Mouse (Mus musculus): Measurements from ENCODE around the gene Vamp5. TPM values are rescaled to one million over a fixed set of nuclear protein-coding genes. Genes with fewer than 3 reads are reported as not detected.
A peak's percentile ranks its signal among the peaks of the same experiment; 100 is the strongest.

The Vamp5 gene
- polyA plus RNA-seq, 1 experiment from 2014 or later, result 15.9 TPM

- Histone ChIP-seq H3K9ac (replicated peaks) (peak overlapping the region; percentile 3; the same call in 1 of the 2 replicates), H3K4me3 (replicated peaks) (no peak overlapping the region; the same call in 1 of the 2 replicates), H3K27ac (no peak overlapping the region), H3K4me2 (replicated peaks) (0 out of 2 replicates have a peak overlapping the region, but pooled peaks have one; percentile 5), H3K4me1 (replicated peaks) (peaks cover 33% of the 10 kb centered on the region), H3K27me3 (no peaks in the 10 kb centered on the region), H3K9me3 (no peaks in the 10 kb centered on the region), H3K36me3 (peaks cover 34% of the 10 kb centered on the region)
- no peak for ATAC-seq
- WGBS, result 65% methylated on average over 7 of the region's 7 CpGs
Measured at GRCm38 (mm10) chr6:72360599-72360935, 19.7 kb downstream of the Vamp5 start.

DNA sequence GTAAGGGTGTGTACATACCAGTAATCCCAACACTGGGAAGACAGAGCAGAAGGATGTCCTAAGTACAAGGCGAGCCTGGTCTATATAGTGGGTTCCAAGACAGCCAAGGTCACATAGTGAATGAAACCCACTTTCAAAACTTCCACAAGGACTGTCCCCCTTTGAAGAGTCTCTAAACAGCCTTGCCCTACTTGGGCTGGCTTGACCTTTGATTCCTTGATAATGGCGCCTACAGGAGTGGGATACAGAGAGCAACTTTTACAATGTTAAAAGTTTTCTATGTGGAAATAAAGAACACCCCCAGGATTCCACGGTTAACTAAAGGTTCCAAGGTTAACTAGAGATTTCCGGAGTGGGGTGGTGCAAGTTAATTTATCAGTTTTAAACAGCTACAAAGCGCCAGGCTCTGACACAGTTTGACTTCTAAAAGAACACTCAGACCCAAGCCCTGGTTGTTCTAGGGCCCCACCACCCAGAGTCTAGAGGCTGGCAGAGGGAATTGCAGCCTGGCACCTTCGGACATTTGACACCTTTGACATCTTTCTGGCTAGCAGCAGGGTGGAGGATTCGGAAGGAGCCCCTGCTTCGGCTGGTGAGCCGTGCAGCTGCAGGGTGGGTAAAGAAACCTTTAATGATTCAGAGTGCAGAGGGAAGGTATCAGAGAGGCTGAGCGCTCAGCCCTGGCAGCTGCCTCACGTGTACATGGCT lies 20.2 kb downstream of the Vamp5 start:
- H3K4me1 ChIP-seq (replicated peaks), result peaks cover 36% of the 10 kb centered on the region
- no peaks in the 10 kb centered on the region for H3K27me3 ChIP-seq
- no peaks in the 10 kb centered on the region for H3K9me3 ChIP-seq
- ATAC-seq, result no peak
- 85% methylated on average over 11 of the region's 11 CpGs for WGBS
- peak overlapping the region; percentile 3; the same call in 1 of the 2 replicates for H3K9ac ChIP-seq (replicated peaks)
- no peak overlapping the region for H3K4me3 ChIP-seq (replicated peaks)
- H3K4me2 ChIP-seq (replicated peaks), result 0 out of 2 replicates have a peak overlapping the region, but pooled peaks have one; percentile 5
- H3K27ac ChIP-seq, result no peak overlapping the region
- H3K36me3 ChIP-seq, result peaks cover 34% of the 10 kb centered on the region

GRCm38 (mm10) chr6:72359343-72359742 lies 20.9 kb downstream of the Vamp5 start:
- no peaks in the 10 kb centered on the region for H3K9me3 ChIP-seq
- H3K27ac ChIP-seq, result no peak overlapping the region
- WGBS, result 75% methylated on average over 2 of the region's 2 CpGs
- no peak overlapping the region for H3K4me3 ChIP-seq (replicated peaks)
- H3K4me1 ChIP-seq (replicated peaks), result peaks cover 43% of the 10 kb centered on the region
- peaks cover 34% of the 10 kb centered on the region for H3K36me3 ChIP-seq
- H3K9ac ChIP-seq (replicated peaks), result no peak overlapping the region
- ATAC-seq, result no peak
- H3K4me2 ChIP-seq (replicated peaks), result no peak overlapping the region
- no peaks in the 10 kb centered on the region for H3K27me3 ChIP-seq

- WGBS, result 91% methylated on average over 10 of the region's 10 CpGs
- no peaks in the 10 kb centered on the region for H3K9me3 ChIP-seq
- ATAC-seq, result no peak
- no peaks in the 10 kb centered on the region for H3K27me3 ChIP-seq
- H3K4me2 ChIP-seq (replicated peaks), result no peak overlapping the region
- H3K27ac ChIP-seq, result no peak overlapping the region
- H3K4me1 ChIP-seq (replicated peaks), result peaks cover 44% of the 10 kb centered on the region
- H3K9ac ChIP-seq (replicated peaks), result no peak overlapping the region
- no peak overlapping the region for H3K4me3 ChIP-seq (replicated peaks)
- H3K36me3 ChIP-seq, result peaks cover 34% of the 10 kb centered on the region
Measured at GRCm38 (mm10) chr6:72358086-72358764, 22.0 kb downstream of the Vamp5 start.

DNA sequence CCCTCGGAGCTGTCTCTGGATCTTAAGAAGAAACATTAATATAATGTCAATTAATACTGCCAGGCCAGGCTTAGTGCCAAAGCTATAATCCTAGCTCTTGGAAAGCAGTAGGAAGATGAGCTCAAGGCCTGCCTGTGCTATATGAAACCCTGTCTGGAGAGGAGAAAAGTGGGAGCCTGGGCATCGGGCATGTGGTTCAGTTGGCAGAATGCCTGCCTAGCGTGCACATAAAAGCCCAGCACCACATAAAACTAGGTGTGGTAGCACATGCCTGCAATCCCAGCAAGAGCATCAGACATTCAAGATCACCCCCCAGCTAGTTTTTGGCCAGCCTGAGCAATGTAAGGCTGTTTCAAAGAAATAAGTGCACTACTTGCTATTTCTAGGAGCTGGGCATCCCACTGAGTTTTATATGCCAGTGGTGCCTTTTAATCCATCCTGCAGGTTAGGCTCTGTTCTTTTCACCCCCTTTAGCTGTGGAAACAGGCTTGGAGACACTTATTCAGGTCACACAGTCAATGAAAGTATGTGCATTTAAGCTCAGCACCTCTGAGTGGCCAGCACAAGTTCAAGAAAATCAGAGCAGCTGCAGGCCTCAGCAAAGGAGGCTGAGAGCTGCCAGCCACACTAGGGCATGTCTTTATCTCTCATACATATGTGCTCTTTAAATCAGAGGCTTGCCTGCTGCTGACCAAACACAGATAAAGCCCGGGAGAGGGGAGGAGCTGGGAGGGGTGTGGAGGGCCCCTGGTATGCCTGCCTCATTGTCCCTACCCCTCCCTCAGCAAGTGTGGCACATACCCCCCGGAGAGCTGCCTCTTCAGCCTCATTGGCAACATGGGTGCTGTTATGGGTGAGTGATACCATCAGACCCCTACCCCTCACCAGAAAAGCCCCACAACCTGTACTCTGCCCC lies 22.8 kb downstream of the Vamp5 start:
- H3K27ac ChIP-seq, result no peak overlapping the region
- 80% methylated on average over 5 of the region's 5 CpGs for WGBS
- no peaks in the 10 kb centered on the region for H3K9me3 ChIP-seq
- peaks cover 36% of the 10 kb centered on the region for H3K36me3 ChIP-seq
- ATAC-seq, result no peak
- H3K27me3 ChIP-seq, result no peaks in the 10 kb centered on the region
- no peak overlapping the region for H3K4me3 ChIP-seq (replicated peaks)
- no peak overlapping the region for H3K4me2 ChIP-seq (replicated peaks)
- H3K4me1 ChIP-seq (replicated peaks), result peaks cover 40% of the 10 kb centered on the region
- H3K9ac ChIP-seq (replicated peaks), result no peak overlapping the region

DNA sequence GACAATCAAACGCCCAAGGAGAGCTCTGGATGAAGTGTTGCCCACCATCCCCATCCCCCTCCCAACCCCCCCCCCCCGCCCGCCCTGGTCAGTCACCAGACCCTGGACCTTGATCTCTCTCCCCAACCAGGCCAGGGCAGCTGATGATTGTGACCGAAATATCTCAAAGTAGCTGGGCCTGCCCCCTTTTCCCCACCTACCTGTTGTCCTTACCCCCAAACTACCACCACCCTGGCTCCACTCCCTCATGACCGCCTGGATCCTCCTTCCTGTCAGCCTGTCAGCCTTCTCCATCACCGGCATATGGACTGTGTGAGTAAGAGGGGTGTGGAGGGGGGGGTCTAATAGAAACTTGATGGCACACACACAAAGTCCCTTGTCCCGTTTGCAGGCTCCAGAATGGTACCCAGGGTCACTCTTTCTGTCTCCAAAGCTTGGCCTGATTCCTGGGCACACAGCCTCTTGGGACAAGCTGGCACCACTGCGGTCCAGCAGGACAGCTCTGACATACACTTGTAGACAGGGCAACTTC lies 24.2 kb downstream of the Vamp5 start:
- Histone ChIP-seq H3K27me3 (no peaks in the 10 kb centered on the region), H3K9ac (replicated peaks) (peak overlapping the region; percentile 79), H3K36me3 (peaks cover 36% of the 10 kb centered on the region), H3K4me1 (replicated peaks) (peaks cover 32% of the 10 kb centered on the region), H3K9me3 (no peaks in the 10 kb centered on the region), H3K27ac (peak overlapping the region; percentile 67), H3K4me3 (replicated peaks) (peak overlapping the region; percentile 59), H3K4me2 (replicated peaks) (peak overlapping the region; percentile 85)
- 31% methylated on average over 8 of the region's 8 CpGs for WGBS
- peak; percentile 6; the same call in 1 of the 2 replicates for ATAC-seq

DNA sequence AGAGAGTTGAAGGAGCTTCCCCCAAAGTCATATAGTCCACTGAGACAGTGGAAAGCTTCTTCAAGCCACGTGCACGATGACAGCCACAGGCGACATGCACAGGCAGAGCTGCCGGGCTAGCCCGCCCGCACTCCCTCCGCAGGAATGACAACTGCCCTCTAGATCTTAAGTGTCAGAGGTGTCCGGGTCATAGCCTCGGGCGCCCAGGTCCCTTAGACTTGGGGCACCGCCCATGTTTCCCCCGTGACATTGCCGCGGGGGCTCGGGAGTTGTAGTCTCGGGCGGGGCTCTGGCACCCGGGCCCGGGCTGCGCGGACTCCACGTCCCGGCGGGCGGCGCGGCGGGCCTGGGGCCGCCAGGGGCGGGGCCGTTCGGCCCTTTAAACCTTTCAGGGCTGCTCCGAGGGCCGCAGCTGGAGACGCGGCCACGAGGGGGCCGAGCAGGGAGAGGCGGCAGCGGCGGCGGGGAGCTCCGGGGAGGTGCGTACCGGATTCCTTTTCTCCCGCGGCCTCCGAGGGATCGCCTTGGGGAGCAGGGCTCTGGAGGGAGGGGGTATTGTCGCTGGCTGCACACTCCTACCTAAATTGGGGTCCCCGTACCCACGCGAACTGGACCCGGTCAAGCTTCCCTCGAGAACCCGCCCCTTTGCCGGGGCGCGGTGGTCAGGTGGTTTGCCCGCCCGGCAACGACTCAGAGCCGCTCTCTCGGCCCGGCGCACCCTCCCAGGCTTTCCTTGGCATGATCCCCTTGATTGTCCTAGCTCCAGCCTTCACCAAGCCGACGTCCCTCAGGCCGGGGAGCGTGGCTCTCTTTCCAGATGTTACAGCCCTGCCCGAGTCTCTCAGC lies 25.0 kb downstream of the Vamp5 start, which contains the start of gene Tmem150a:
Gene Tmem150a (plus strand): TSS at position 382 of the 846 bp plus-strand sequence.
- H3K27ac ChIP-seq, result peak within 1 kb of the TSS; percentile 67
- peaks cover 24% of the 10 kb centered on the region for H3K4me1 ChIP-seq (replicated peaks)
- no peaks in the 10 kb centered on the region for H3K9me3 ChIP-seq
- H3K36me3 ChIP-seq, result peaks cover 39% of the 10 kb centered on the region
- ATAC-seq, result peak; percentile 92
- WGBS, result 0% methylated on average over 62 of the region's 71 CpGs
- peak within 1 kb of the TSS; percentile 85 for H3K4me2 ChIP-seq (replicated peaks)
- H3K27me3 ChIP-seq, result no peaks in the 10 kb centered on the region
- peak within 1 kb of the TSS; percentile 59 for H3K4me3 ChIP-seq (replicated peaks)
- H3K9ac ChIP-seq (replicated peaks), result peak within 1 kb of the TSS; percentile 79

GRCm38 (mm10) chr6:72354025-72354424 lies 26.2 kb downstream of the Vamp5 start:
- H3K36me3 ChIP-seq, result peaks cover 39% of the 10 kb centered on the region
- no peak for ATAC-seq
- 77% methylated on average over 1 of the region's 1 CpGs for WGBS
- peaks cover 26% of the 10 kb centered on the region for H3K4me1 ChIP-seq (replicated peaks)
- no peaks in the 10 kb centered on the region for H3K9me3 ChIP-seq
- no peak overlapping the region for H3K27ac ChIP-seq
- no peaks in the 10 kb centered on the region for H3K27me3 ChIP-seq
- H3K4me2 ChIP-seq (replicated peaks), result no peak overlapping the region
- no peak overlapping the region for H3K4me3 ChIP-seq (replicated peaks)
- H3K9ac ChIP-seq (replicated peaks), result no peak overlapping the region

DNA sequence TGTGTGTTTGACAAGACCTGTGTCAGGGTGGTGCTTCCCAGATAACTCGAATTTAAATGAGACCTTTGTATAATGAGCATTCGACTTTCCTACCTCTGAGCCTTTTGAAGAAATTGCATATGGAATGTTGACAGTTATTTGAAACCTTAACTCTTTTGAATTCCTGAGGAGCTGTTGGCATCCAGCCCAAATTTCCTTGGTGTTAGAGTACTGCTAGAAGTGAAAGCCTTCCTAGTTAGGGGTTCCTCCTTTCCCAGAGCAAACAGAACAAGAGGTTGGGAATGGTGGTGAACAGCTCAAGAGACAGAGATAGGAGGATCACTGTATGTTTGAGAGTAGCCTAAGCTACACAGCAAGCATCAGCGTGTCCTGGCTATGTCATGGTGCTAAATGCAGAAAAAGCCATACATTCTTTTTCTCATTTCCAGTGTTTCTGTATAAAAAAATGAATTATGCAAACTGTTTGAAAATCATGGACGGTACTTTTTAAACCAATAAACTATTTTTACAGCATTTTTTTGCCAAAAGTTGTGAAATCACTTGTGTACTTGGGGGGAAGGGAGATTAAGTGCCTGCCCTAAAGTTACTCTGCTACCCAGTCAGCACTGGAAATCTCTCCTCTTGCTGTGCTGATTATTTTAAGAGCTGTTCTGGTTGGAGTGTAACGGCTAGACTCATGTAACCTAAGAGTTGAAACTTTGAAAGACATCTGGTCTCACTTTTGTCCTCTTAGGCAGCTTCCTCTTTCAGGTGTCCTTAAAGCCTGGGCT lies 27.4 kb downstream of the Vamp5 start:
- Histone ChIP-seq H3K27me3 (no peaks in the 10 kb centered on the region), H3K4me1 (replicated peaks) (peaks cover 38% of the 10 kb centered on the region), H3K4me2 (replicated peaks) (no peak overlapping the region), H3K36me3 (peaks cover 34% of the 10 kb centered on the region), H3K9ac (replicated peaks) (no peak overlapping the region), H3K27ac (no peak overlapping the region), H3K4me3 (replicated peaks) (no peak overlapping the region), H3K9me3 (no peaks in the 10 kb centered on the region)
- WGBS, result 83% methylated on average over 5 of the region's 5 CpGs
- ATAC-seq, result no peak

GRCm38 (mm10) chr6:72350214-72350613 lies 30.1 kb downstream of the Vamp5 start:
- H3K9ac ChIP-seq (replicated peaks), result no peak overlapping the region
- H3K27me3 ChIP-seq, result no peaks in the 10 kb centered on the region
- H3K27ac ChIP-seq, result no peak overlapping the region
- H3K4me3 ChIP-seq (replicated peaks), result no peak overlapping the region
- ATAC-seq, result no peak
- H3K36me3 ChIP-seq, result peaks cover 30% of the 10 kb centered on the region
- WGBS, result 94% methylated on average over 2 of the region's 2 CpGs
- peaks cover 39% of the 10 kb centered on the region for H3K4me1 ChIP-seq (replicated peaks)
- H3K4me2 ChIP-seq (replicated peaks), result no peak overlapping the region
- H3K9me3 ChIP-seq, result no peaks in the 10 kb centered on the region
